In genomic region chr5:136442238-136443187, GRCm38 (mm10) we compare ENCODE assay signal across 8 mouse cellular contexts.
DNase-seq lines count a peak whose midpoint lies in the region; ATAC-seq lines count a peak whose summit lies in the region.
"Had no signal": no experiment of that assay in that cellular context is flagged by ENCODE, and none has a peak within 500 bp of the region (broad histone marks: within the 10 kb centered on the region; RNA-seq: fewer than 3 reads in every experiment).

No protein-coding gene starts in this region.

- peak overlapping the region; percentile 88 for H3K27ac ChIP-seq in forebrain, embryonic 15.5 days (replicated peaks)

- H3K4me3 ChIP-seq in forebrain, embryonic 15.5 days, result no peak overlapping the region

- peaks cover 30% of the 10 kb centered on the region for H3K4me1 ChIP-seq in forebrain, embryonic 15.5 days

- H3K9me3 ChIP-seq in forebrain, embryonic 15.5 days, result no peaks in the 10 kb centered on the region

- no peaks in the 10 kb centered on the region for H3K27me3 ChIP-seq in forebrain, embryonic 15.5 days
- H3K27me3 ChIP-seq in splenic B cell, adult 2 months (ENCODE audit: control insufficient read depth, insufficient read depth, low read length, poor library complexity, severe bottlenecking), result no peaks in the 10 kb centered on the region
- H3K27me3 ChIP-seq: Patski had no signal

- no peak overlapping the region for H3K9ac ChIP-seq in forebrain, embryonic 15.5 days (replicated peaks)

- peak; percentile 87 for ATAC-seq in forebrain, embryonic 15.5 days (replicated peaks)
- ATAC-seq: Patski had no signal

- intact Hi-C loops in left cerebral cortex, postnatal 4 days (cut with DNase I), result no loop called here
- intact Hi-C loops in left cerebral cortex, postnatal 36 days (cut with DNase I), result no loop called here

- DNase-seq in left cerebral cortex, postnatal 4 days, result peak; percentile 21
- DNase-seq in left cerebral cortex, postnatal 36 days (ENCODE audit: low spot score in 2 of 2), result no peak
- DNase-seq in kidney, adult 18-20 months, result peak; percentile 66
- peak; percentile 65 for DNase-seq in splenic B cell, adult 2 months (ENCODE audit: low read depth, low spot score)
- DNase-seq in frontal cortex, postnatal 36 days (ENCODE audit: low spot score in 2 of 2), result no peak
- no peak for DNase-seq in neural tube, embryonic 10.5 days (ENCODE audit: extremely low spot score, low spot score)

- WGBS in forebrain, embryonic 15.5 days, result 30% methylated on average over 11 of the region's 11 CpGs

- no peaks in the 10 kb centered on the region for H3K36me3 ChIP-seq in forebrain, embryonic 15.5 days
- H3K36me3 ChIP-seq in splenic B cell, adult 2 months (ENCODE audit: control insufficient read depth, insufficient read depth, low read length, poor library complexity, severe bottlenecking), result no peaks in the 10 kb centered on the region

- H3K4me2 ChIP-seq in forebrain, embryonic 15.5 days (replicated peaks), result no peak overlapping the region

Comparison
In these comparisons a context has a peak if more than half of its experiments do, and no peak if none do; other contexts are left out.
1. DNase-seq: peak in left cerebral cortex, postnatal 4 days (single experiment), kidney, adult 18-20 months (single experiment) and splenic B cell, adult 2 months (single experiment); none in left cerebral cortex, postnatal 36 days (0 of 2), frontal cortex, postnatal 36 days (0 of 2) and neural tube, embryonic 10.5 days (single experiment).